Mouse (Mus musculus): ENCODE results near the gene 9530053A07Rik. TPM values are rescaled to one million over a fixed set of nuclear protein-coding genes. Genes with fewer than 3 reads are reported as not detected.

9530053A07Rik gene
- polyA plus RNA-seq, 1 experiment from 2014 or later: 0.24 TPM

DNA sequence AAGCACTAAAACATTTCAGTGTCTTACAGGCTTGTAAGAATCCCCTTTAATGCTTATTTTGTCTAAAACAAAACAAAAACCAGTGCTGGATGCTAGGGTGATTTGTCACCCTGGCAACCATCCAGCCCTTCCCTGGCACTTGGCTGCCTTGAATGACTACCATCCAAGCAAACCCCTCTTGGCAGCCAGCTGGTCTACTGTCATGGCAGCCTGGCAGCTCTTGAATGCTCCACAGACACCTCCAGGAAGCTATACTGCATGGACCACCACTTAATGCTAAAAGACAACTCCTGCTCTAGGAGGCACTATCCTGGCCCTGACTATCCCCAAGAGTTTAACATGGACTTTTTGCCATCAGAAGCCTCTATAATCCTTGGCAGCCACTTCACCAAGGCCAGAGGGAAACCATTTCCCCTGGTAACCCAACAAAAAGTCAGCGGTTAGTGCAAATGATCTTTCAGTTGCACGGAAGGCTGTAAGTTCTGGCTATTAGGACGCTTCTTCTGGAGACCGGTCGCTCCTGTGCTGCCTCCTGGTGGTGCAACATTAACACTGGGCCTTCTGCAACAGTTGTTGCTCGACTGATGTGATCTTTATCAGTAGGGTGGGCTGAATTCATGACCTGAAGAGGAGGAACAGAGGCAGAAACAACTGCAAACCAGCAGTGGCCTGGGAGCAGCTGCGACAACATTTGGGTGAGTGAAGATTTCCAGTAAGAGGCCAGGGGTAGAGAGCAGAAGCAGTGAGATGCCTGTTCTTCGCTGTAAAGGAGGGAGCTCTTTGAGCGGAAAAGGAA is 39.3 kb downstream of the 9530053A07Rik start:
- WGBS: 14% methylated on average over 9 of the region's 9 CpGs
- DNase-seq (ENCODE audit: low spot score): peak; percentile 72
- H3K27me3 ChIP-seq (ENCODE audit: control insufficient read depth, insufficient read depth, low read length): no peaks in the 10 kb centered on the region
- peak overlapping the region; percentile 84 for H3K4me2 ChIP-seq (replicated peaks)
- H3K4me3 ChIP-seq (replicated peaks; ENCODE audit: low read length): peak overlapping the region; percentile 77
- ATAC-seq (ENCODE audit: low FRiP score): peak; percentile 44; the same call in 1 of the 2 replicates
- peak overlapping the region; percentile 66 for H3K9ac ChIP-seq
- peak overlapping the region; percentile 88 for H3K27ac ChIP-seq
- H3K9me3 ChIP-seq (ENCODE audit: control insufficient read depth, low read length): no peaks in the 10 kb centered on the region
- H3K4me1 ChIP-seq (replicated peaks; ENCODE audit: control insufficient read depth, insufficient read depth, low read length): peaks cover 25% of the 10 kb centered on the region
- H3K36me3 ChIP-seq (replicated peaks; ENCODE audit: control insufficient read depth, insufficient read depth): no peaks in the 10 kb centered on the region

DNA sequence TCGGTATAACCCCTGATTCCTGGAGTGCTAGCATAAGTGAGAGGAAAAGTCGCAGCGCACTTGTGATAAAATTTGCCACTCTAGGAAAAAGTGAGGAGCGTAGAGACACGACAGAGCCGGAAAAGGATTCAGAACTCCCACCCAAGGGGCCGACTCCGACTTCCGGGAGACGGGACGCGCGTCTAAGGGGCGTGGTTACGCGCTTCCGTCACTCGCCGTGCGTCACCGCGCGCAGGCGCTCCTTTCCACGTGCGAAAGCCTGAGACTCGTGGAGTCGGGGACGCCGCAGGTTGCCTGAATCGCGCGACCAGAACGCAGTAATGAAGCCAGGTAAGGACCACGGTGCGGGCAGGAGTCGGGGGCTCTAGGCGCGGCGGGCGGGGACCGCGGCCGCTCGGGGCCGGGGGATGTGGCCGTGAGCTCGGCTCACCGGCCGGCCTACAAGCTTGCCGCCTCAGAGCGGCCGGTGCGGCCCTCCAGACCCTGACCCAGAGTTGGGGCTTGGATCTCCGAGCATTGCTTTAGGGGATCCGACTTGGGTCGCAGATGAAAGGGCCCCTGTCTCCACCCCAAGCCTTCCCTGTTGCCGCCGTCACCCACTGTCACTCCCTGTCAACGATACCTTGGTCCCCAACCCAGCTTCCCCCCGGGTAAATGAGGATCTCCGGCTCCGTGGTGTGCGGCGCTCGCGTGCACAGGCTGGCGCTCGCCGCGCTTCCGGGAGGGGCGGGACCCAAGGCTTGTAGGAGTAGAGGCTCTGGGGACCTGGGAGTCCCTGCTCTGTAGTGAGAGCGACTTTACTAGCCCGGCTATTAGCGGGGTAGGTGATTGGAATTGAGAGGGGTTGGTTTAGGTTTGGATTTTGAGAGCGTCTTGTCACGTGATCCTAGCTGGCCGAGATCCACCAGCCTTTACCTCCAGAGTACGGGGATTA is 40.5 kb downstream of the 9530053A07Rik start, which contains the start of gene Fbl:
TSS of gene Fbl (plus strand) at position 222 of the 934 bp plus-strand sequence.
- peak within 1 kb of the TSS; percentile 88 for H3K27ac ChIP-seq
- H3K9me3 ChIP-seq (ENCODE audit: control insufficient read depth, low read length): no peaks in the 10 kb centered on the region
- H3K27me3 ChIP-seq (ENCODE audit: control insufficient read depth, insufficient read depth, low read length): no peaks in the 10 kb centered on the region
- WGBS: under 1% methylated on average over 79 of the region's 80 CpGs
- peak; percentile 91 for ATAC-seq (ENCODE audit: low FRiP score)
- H3K4me2 ChIP-seq (replicated peaks): peak within 1 kb of the TSS; percentile 84
- peak within 1 kb of the TSS; percentile 77 for H3K4me3 ChIP-seq (replicated peaks; ENCODE audit: low read length)
- DNase-seq (ENCODE audit: low spot score): peak; percentile 97
- H3K4me1 ChIP-seq (replicated peaks; ENCODE audit: control insufficient read depth, insufficient read depth, low read length): peaks cover 25% of the 10 kb centered on the region
- peak within 1 kb of the TSS; percentile 66 for H3K9ac ChIP-seq
- H3K36me3 ChIP-seq (replicated peaks; ENCODE audit: control insufficient read depth, insufficient read depth): no peaks in the 10 kb centered on the region

- Histone ChIP-seq H3K27me3 (ENCODE audit: control insufficient read depth, insufficient read depth, low read length) (no peaks in the 10 kb centered on the region), H3K9ac (no peak overlapping the region), H3K4me3 (replicated peaks; ENCODE audit: low read length) (no peak overlapping the region), H3K9me3 (ENCODE audit: control insufficient read depth, low read length) (no peaks in the 10 kb centered on the region), H3K4me2 (replicated peaks) (no peak overlapping the region), H3K36me3 (replicated peaks; ENCODE audit: control insufficient read depth, insufficient read depth) (peaks cover 36% of the 10 kb centered on the region), H3K27ac (no peak overlapping the region), H3K4me1 (replicated peaks; ENCODE audit: control insufficient read depth, insufficient read depth, low read length) (peaks cover 11% of the 10 kb centered on the region)
- ATAC-seq (ENCODE audit: low FRiP score): no peak
- WGBS: 94% methylated on average over 4 of the region's 4 CpGs
- no peak for DNase-seq (ENCODE audit: low spot score)
Measured at GRCm38 (mm10) chr7:28175358-28175757, 46.1 kb downstream of the 9530053A07Rik start.

GRCm38 (mm10) chr7:28179228-28179627 is 50.0 kb downstream of the 9530053A07Rik start, which contains the start of gene Dyrk1b:
Gene Dyrk1b (plus strand): TSS chr7:28179469.
- DNase-seq (ENCODE audit: low spot score): peak; percentile 99
- peaks cover 11% of the 10 kb centered on the region; the same call in 1 of the 2 replicates for H3K4me1 ChIP-seq (replicated peaks; ENCODE audit: control insufficient read depth, insufficient read depth, low read length)
- H3K27me3 ChIP-seq (ENCODE audit: control insufficient read depth, insufficient read depth, low read length): no peaks in the 10 kb centered on the region
- H3K9me3 ChIP-seq (ENCODE audit: control insufficient read depth, low read length): no peaks in the 10 kb centered on the region
- peaks cover 67% of the 10 kb centered on the region for H3K36me3 ChIP-seq (replicated peaks; ENCODE audit: control insufficient read depth, insufficient read depth)
- peak within 1 kb of the TSS; percentile 63 for H3K4me3 ChIP-seq (replicated peaks; ENCODE audit: low read length)
- peak within 1 kb of the TSS; percentile 67 for H3K9ac ChIP-seq
- peak; percentile 89 for ATAC-seq (ENCODE audit: low FRiP score)
- H3K27ac ChIP-seq: peak within 1 kb of the TSS; percentile 86
- WGBS: under 1% methylated on average over 25 of the region's 25 CpGs
- peak within 1 kb of the TSS; percentile 70 for H3K4me2 ChIP-seq (replicated peaks)

DNA sequence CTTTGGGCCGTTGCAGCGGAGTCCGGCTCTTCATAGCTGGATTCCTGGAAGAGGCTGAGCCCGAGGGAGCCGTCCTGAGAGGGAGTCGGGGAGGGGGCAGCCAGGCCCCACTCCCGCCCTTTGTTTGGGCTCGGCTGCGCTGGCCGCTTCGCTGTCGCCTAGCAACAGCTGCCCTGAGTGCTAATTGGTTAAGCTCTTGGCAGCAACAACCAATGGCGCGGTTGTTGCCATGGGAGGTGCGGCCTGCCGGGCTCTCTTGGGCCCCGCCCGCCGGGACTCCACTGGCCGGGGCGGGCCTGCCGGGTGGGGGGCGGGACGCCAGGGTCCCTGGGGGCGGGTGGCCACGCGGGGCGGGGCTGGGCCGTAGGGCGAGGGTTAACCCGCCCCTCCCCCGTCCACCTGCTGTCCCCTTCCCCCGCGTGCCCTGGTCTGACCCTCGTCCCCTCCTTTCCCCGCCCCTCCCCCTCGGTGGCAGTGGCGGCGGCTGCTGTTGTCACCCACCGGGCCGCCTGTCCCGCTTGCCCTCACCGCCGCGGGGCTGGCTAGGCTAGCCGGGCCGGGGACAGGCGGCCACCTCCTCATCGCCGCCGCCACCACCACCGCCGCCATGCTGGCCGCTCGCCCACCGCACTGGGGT is 50.6 kb downstream of the 9530053A07Rik start:
- 0% methylated on average over 46 of the region's 56 CpGs for WGBS
- DNase-seq (ENCODE audit: low spot score) (peak; percentile 93), ATAC-seq (ENCODE audit: low FRiP score) (peak; percentile 94)
- H3K9ac ChIP-seq: peak overlapping the region; percentile 67
- peak overlapping the region; percentile 70 for H3K4me2 ChIP-seq (replicated peaks)
- H3K4me1 ChIP-seq (replicated peaks; ENCODE audit: control insufficient read depth, insufficient read depth, low read length): peaks cover 11% of the 10 kb centered on the region; the same call in 1 of the 2 replicates
- H3K4me3 ChIP-seq (replicated peaks; ENCODE audit: low read length): peak overlapping the region; percentile 63
- peak overlapping the region; percentile 86 for H3K27ac ChIP-seq
- H3K36me3 ChIP-seq (replicated peaks; ENCODE audit: control insufficient read depth, insufficient read depth): peaks cover 73% of the 10 kb centered on the region
- H3K9me3 ChIP-seq (ENCODE audit: control insufficient read depth, low read length): no peaks in the 10 kb centered on the region
- H3K27me3 ChIP-seq (ENCODE audit: control insufficient read depth, insufficient read depth, low read length): no peaks in the 10 kb centered on the region

GRCm38 (mm10) chr7:28180890-28181289 is 51.6 kb downstream of the 9530053A07Rik start:
- ATAC-seq (ENCODE audit: low FRiP score): no peak
- Histone ChIP-seq H3K4me3 (replicated peaks; ENCODE audit: low read length) (peak overlapping the region; percentile 63), H3K36me3 (replicated peaks; ENCODE audit: control insufficient read depth, insufficient read depth) (peaks cover 74% of the 10 kb centered on the region), H3K9me3 (ENCODE audit: control insufficient read depth, low read length) (no peaks in the 10 kb centered on the region), H3K27ac (no peak overlapping the region; the same call in 1 of the 2 replicates), H3K4me2 (replicated peaks) (peak overlapping the region; percentile 70), H3K4me1 (replicated peaks; ENCODE audit: control insufficient read depth, insufficient read depth, low read length) (peaks cover 11% of the 10 kb centered on the region; the same call in 1 of the 2 replicates), H3K9ac (peak overlapping the region; percentile 67), H3K27me3 (ENCODE audit: control insufficient read depth, insufficient read depth, low read length) (no peaks in the 10 kb centered on the region)
- 71% methylated on average over 5 of the region's 5 CpGs for WGBS
- DNase-seq (ENCODE audit: low spot score): no peak

DNA sequence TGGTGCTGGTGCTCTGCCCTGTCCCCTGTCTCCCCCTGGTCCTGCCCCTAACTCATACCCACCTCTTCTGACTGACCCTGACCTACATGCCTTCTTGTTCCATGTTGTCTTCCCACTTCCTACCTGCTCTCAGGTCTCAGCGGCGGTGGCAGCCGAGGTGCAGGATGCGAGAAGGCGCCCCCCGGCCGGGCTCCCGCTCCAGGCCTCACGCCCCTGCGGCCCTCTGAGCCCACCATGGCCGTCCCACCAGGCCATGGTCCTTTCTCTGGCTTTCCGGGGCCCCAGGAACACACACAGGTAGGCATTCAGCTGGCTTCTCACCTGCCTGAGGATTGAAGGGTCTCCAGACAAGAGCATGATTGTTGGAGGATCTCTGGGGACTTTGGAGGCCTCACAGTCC is 52.1 kb downstream of the 9530053A07Rik start:
- Histone ChIP-seq H3K4me2 (replicated peaks) (peak overlapping the region; percentile 70), H3K9ac (peak overlapping the region; percentile 67; the same call in 1 of the 2 replicates), H3K9me3 (ENCODE audit: control insufficient read depth, low read length) (no peaks in the 10 kb centered on the region), H3K4me3 (replicated peaks; ENCODE audit: low read length) (peak overlapping the region; percentile 63; the same call in 1 of the 2 replicates), H3K27ac (no peak overlapping the region), H3K4me1 (replicated peaks; ENCODE audit: control insufficient read depth, insufficient read depth, low read length) (peaks cover 11% of the 10 kb centered on the region; the same call in 1 of the 2 replicates), H3K27me3 (ENCODE audit: control insufficient read depth, insufficient read depth, low read length) (no peaks in the 10 kb centered on the region), H3K36me3 (replicated peaks; ENCODE audit: control insufficient read depth, insufficient read depth) (peaks cover 74% of the 10 kb centered on the region)
- ATAC-seq (ENCODE audit: low FRiP score) (no peak), DNase-seq (ENCODE audit: low spot score) (no peak)
- 97% methylated on average over 12 of the region's 12 CpGs for WGBS

GRCm38 (mm10) chr7:28182320-28182719 is 53.1 kb downstream of the 9530053A07Rik start:
- Histone ChIP-seq H3K4me1 (replicated peaks; ENCODE audit: control insufficient read depth, insufficient read depth, low read length) (peaks cover 11% of the 10 kb centered on the region; the same call in 1 of the 2 replicates), H3K4me3 (replicated peaks; ENCODE audit: low read length) (no peak overlapping the region), H3K27ac (no peak overlapping the region), H3K4me2 (replicated peaks) (no peak overlapping the region), H3K27me3 (ENCODE audit: control insufficient read depth, insufficient read depth, low read length) (no peaks in the 10 kb centered on the region), H3K9me3 (ENCODE audit: control insufficient read depth, low read length) (no peaks in the 10 kb centered on the region), H3K9ac (no peak overlapping the region), H3K36me3 (replicated peaks; ENCODE audit: control insufficient read depth, insufficient read depth) (peaks cover 74% of the 10 kb centered on the region)
- 98% methylated on average over 22 of the region's 22 CpGs for WGBS
- ATAC-seq (ENCODE audit: low FRiP score) (no peak), DNase-seq (ENCODE audit: low spot score) (no peak)

Data from hindbrain, embryonic 14.5 days (tissue).